Mouse (Mus musculus) testis, postnatal 14 days (tissue): ENCODE measurements around the gene Olfr1424.
"Not testable (repeated sequence)": the region's sequence is repeated elsewhere in the genome, so short reads cannot be mapped to it uniquely, and the experiment has no call there.

ENCODE experiments used
- DNase-seq: peaks from one replicate; pipeline ENCODE4 v3.0.0; 2021; ENCODE audit warnings: low spot score

Olfr1424 gene

GRCm38 (mm10) chr19:12062582-12062981 lies at the start of gene Olfr1424:
Gene Olfr1424 (minus strand): TSS chr19:12062682.
- not testable (repeated sequence) for DNase-seq

- no peak for DNase-seq
Observed at GRCm38 (mm10) chr19:12104541-12104940, 42.1 kb upstream of the Olfr1424 start.

GRCm38 (mm10) chr19:12103234-12103633 lies 40.8 kb upstream of the Olfr1424 start, which contains the start of gene Olfr1427:
Gene Olfr1427 (minus strand): TSS chr19:12103334.
- DNase-seq, result no peak

- no peak for DNase-seq
Observed at GRCm38 (mm10) chr19:12091913-12092312, 29.4 kb upstream of the Olfr1424 start, which contains the start of gene Olfr1426. Gene Olfr1426 (minus strand): TSS chr19:12092013.

- not testable (repeated sequence) for DNase-seq
Observed at GRCm38 (mm10) chr19:12077631-12078030, 15.1 kb upstream of the Olfr1424 start, which contains the start of gene Olfr1425. Gene Olfr1425 (minus strand): TSS chr19:12077731.

- not testable (repeated sequence) for DNase-seq
Observed at GRCm38 (mm10) chr19:12069546-12069945, 7.1 kb upstream of the Olfr1424 start.

GRCm38 (mm10) chr19:12067806-12068205 lies 5.3 kb upstream of the Olfr1424 start:
- DNase-seq, result not testable (repeated sequence)

- DNase-seq, result no peak
Observed at GRCm38 (mm10) chr19:12043163-12043562, 19.3 kb downstream of the Olfr1424 start.

GRCm38 (mm10) chr19:12041217-12041616 lies 21.3 kb downstream of the Olfr1424 start, which contains the start of gene Olfr1423:
Gene Olfr1423 (minus strand): TSS chr19:12041317.
- no peak for DNase-seq

- no peak for DNase-seq
Observed at GRCm38 (mm10) chr19:12037727-12038126, 24.8 kb downstream of the Olfr1424 start.

- no peak for DNase-seq
Observed at GRCm38 (mm10) chr19:12026606-12027005, 35.9 kb downstream of the Olfr1424 start.

- no peak for DNase-seq
Observed at GRCm38 (mm10) chr19:12025333-12025732, 37.1 kb downstream of the Olfr1424 start.

GRCm38 (mm10) chr19:12024149-12024548 lies 38.3 kb downstream of the Olfr1424 start:
- DNase-seq, result no peak

- no peak for DNase-seq
Observed at GRCm38 (mm10) chr19:12016192-12016591, 46.3 kb downstream of the Olfr1424 start.

GRCm38 (mm10) chr19:12015708-12016107 lies 46.8 kb downstream of the Olfr1424 start:
- no peak for DNase-seq

- DNase-seq, result peak; percentile 44
Observed at GRCm38 (mm10) chr19:12013228-12013627, 49.3 kb downstream of the Olfr1424 start.

GRCm38 (mm10) chr19:12012615-12013014 lies 49.9 kb downstream of the Olfr1424 start:
- no peak for DNase-seq

GRCm38 (mm10) chr19:12011560-12012556 lies 50.6 kb downstream of the Olfr1424 start:
- peak; percentile 78 for DNase-seq

GRCm38 (mm10) chr19:12010916-12011559 lies 51.4 kb downstream of the Olfr1424 start:
- peak; percentile 66 for DNase-seq

GRCm38 (mm10) chr19:12010281-12010771 lies 52.2 kb downstream of the Olfr1424 start:
- peak; percentile 64 for DNase-seq

GRCm38 (mm10) chr19:12009501-12010280 lies 52.8 kb downstream of the Olfr1424 start:
- peak; percentile 65 for DNase-seq
